Mouse (Mus musculus): ENCODE measurements at regions not wholly inside any gene's neighbourhood (a gene's known extent, or its start where the extent isn't known, plus 50 kb on each side); places are given as distances from the start of the nearest gene placed in this dataset.

DNA sequence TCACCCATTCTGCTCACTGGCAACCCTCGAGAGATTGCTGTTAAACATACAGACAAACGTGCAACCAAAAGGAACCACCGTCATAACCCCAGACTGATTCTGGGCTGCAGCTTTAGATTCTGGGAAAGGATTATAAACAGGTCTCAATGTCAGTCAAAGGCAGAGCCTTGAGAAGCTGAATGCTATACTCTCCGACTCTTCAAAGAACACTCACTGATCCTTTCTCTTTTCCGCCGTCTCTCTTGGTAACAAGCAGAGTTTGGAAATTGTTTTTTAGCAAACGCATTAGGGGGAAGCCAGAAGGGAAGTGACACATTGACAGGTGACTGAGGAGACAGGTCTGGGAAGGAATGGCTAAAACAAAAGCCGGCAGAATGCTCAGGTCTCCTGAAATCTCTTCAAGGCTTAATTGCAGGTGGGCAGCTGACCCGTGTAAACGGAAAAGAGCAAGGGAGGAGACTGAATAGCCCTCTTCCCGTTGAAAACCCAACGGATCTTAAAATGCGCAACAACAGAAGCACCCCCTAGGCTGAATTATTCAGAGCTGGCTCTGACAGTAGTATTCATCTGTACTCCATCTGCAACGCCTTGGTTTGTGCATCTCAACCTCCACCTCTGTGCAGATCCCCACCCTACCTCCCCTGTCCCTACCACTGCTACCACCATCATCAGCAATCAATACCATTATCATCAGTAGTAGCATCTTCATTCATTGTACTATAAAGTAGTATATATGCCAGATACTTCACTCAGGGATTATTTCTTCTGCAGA is 219.6 kb downstream of the Tmem38b start:
- DNase-seq = no peak

DNA sequence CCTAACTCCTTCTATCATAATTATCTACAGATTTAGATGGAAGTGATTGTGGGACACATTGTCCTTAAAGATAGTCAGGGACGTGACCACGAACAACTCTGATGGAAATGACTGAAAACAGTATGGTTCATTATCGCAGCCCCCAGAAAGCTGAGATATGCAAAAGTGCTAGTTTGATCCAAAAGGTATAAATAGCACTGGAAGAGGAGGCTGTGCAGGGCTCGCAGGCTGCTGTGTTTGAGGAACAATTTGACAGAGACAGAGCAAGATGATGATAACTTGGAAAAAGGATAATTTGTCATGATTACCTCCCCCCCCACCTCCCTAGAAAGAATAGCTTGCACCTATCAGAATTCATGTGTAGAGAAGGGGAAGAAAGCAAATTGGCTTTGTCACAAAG is 238.5 kb downstream of the Tmem38b start:
- no peak for DNase-seq

DNA sequence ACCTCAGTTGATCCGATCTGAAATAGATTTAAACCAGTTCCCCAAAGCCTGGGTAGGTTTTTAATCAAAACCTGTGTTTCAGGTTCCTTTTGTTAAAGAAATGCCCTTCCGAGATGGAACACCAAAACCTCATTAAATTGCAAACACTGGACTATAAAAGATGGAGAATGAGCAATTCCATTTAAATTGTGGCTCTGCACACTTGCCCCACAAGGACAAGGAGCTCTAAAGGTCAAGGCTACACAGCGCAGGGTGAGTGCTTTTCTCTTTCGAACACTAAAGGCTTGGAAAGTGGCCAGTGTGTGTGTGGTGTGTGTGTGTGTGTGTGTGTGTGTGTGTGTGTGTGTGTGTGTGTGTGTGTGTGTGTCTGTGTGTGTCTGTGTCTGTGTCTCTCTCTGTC is 246.1 kb downstream of the Tmem38b start:
- peak; percentile 41 for DNase-seq

DNA sequence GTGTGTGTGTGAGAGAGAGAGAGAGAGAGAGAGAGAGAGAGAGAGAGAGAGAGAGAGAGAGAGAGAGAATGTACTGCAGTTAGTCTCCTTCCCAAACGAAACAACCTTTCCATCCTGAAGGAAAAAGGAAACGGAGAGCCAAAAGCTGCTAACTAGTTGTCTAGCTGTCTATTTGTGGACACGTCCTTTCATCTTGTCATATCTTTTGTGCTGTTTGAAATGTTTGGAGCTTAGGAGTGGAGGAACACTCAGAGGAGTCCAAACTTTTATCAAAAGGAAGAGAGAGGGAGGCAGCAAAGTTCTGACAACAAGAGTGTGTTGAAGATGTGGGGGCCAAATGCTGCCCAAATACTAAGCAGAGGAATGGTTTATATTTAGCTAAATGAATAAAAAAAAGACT is 246.6 kb downstream of the Tmem38b start:
- no peak for DNase-seq

DNA sequence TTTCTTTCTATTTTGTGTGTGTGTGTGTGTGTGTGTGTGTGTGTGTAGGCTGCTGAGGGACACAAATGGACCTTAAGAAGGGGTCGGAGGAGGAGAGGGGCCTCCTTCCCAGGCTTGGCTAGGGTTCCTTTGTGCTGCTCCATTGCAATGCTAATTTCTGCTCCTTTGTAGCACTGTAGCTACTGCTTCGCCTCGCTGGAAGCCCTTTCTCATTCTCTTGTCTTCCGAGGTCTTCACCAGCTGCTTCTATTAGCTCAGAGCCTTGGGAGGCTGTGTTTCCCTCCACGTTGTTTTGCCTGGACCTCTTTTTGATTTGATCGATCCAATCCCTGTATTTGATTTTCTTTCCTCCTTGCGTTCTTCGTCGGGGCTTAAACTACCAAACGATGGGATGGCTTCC is 247.1 kb downstream of the Tmem38b start:
- DNase-seq = no peak

DNA sequence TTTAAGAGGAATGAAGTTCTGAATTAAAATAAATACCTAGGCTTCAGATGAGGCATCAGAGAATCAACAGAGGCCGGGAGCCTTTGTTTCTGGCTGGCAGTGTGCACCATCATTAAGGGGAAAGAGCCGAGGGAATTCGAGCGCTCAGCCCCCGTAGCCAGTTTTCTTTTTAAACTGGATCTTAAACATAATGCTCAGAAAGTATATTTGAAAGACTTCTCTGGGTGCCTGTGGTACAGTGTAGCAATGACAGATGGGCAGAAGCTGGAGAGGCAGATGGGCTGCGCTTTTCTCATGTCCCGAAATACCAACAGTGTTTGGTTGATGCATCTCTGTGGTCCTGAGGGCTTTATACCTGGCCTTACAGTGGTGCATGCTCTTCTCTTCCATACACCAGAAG is 247.6 kb downstream of the Tmem38b start:
- DNase-seq = no peak

DNA sequence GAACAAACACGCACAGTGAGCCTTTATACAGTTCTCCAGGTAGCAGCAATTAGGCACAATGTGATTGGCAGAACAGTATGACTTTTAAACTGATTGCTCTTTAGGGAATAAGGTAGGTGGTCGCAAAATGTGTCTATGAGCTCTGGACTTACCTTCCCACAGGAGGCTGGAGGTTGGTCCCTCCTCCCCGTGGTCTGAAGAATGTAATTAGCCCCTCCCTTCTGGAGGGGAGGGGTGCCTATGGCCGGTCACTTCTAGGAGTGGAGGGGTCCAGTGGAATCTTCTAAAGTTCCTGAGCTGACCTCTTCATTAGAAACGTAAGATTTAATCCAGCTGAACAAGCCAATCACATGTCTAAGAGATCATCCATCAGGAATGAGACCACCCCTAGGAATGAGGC is 248.4 kb downstream of the Tmem38b start:
- DNase-seq = no peak

DNA sequence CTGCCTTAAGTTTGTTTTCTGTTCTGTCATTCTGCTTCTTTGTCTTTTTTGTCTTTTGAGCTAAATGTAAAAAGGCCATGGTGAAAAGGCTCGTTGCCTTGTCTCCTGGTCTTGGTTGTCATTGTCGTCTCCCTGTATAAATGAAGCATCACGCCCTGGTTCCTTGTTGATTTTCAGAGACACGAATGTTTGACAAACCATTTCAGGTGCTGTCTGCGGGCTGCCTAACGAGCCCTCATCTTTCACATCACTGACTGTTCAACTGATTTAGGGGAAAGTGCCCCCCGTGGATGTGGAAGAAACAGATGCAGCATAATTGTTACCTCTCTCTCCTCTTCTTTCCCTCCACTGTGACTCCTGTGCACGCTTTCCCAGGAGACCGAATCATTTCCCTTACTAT is 254.7 kb downstream of the Tmem38b start:
- no peak for DNase-seq

DNA sequence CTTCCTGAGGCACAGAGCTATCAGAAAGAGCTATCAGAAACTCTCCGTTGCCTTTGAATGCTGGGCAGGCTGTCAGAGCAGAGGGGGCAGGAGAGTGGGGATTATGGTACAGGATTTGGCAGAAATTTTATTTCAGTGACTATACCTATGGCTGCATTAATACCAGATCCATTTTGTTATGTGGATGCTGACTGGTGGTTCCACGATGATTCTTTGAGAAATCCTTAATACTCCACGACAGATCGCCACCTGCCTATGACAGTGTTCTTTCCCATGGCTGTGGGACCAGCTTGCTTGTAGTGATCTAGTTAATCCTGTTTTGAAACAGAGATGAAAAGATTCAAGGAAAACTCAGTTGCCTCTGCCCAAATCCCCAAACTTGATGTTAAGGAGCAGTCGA is 255.6 kb downstream of the Tmem38b start:
- DNase-seq = no peak

DNA sequence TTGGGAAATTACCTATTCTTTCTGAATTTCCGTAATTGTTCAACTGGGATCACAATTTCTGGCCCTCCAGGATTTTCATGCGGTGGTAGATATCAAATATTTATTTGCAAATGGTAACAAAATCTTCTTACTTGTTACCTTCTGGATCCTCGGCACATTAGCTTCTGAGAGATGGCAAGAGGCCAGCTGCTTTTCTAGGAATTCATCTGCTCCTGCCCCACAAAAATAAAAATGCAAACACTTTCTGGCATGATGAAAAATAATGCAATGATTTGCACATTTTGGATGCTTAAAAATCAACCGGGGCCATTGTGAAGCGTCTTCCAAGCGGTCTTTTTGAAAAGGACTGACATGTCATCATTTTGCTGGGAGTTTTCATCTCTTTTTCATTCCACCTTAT is 258.9 kb downstream of the Tmem38b start:
- DNase-seq = no peak

DNA sequence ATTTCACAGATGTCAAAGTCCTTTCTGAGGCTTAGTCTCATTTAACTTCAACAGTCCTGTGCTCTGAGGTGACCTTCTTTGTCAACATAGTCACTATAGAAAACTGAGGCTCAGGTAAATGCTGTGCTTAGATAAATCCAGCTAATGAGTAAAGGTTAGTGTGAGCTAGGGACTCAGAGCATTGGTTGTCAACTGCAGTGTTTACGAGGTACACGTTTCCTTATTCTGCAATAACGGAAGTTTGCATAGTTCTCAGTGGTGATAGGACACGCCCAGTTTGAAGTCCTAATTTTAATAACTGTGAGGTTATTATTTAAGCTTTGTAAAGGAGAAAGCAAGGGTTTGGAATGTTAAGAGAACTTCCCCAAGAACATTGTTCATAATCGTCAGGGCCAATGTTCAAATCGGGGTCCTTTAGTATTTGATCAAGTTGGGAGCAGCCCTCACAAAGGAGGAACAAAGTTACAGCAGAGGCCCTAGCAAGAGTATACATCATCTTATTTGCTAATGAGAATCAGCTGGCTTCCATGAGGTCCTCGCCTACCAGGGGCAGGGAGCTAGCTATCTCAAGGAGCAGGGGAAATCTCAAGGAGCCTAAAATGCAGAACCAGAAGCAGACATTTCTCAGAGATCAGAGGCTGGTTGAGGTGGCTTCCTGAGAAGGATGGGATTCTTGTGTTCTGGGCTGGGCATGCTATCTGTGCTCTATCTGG is 268.6 kb downstream of the Tmem38b start:
- no peak for DNase-seq

DNA sequence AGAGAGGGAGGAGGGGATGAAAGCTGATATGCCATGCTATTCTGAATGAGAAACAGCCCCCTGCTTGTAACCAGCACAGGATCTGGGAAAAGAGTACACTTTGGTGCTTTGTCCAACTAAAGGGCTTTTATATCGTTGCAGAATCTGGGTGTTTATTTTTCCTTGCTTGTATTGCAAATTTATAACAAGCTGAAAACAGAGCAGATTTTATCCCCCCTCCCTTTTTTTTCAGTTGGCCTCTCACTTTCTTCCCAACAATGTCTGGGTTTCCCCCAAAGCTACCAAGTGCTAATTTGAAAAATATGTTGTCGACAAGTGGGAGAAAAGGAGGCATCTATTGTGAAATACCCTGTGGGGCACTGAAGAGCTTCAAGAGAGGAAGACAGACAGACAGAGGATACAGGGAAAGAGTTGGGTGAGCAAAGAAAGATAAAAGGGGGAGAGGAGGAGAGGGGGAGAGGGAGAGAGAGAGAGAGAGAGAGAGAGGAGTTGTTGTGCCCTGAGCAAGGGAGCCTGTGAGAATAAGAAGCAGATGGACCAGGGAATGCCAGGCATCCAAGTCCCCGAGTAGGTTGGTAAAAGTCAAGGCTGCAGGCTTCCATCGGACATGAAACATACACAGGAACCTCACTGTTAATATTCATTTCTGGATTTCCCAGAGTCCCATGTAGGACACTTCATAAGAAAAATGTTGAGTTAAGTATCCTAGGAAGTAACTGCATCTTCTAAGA is 269.5 kb downstream of the Tmem38b start:
- DNase-seq = no peak

DNA sequence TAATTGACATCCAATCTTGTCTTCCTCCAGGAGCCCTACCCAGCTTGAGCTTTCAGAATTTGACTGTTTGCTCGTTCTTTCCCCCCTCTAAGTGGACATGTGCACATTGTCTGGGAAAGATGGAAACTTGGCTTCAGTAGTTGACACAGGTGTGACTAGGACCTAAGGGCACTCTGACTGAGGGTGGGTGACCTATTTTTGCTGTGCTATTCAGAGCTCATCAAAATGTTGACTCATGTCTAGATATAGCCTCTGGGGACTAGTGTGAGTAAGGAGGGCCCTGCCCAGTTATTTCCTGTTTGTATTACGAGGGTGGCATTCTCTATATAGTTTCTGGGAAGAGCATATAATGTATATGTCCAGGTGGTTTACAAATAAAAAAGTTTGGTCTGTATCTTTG is 271.7 kb downstream of the Tmem38b start:
- no peak for DNase-seq

DNA sequence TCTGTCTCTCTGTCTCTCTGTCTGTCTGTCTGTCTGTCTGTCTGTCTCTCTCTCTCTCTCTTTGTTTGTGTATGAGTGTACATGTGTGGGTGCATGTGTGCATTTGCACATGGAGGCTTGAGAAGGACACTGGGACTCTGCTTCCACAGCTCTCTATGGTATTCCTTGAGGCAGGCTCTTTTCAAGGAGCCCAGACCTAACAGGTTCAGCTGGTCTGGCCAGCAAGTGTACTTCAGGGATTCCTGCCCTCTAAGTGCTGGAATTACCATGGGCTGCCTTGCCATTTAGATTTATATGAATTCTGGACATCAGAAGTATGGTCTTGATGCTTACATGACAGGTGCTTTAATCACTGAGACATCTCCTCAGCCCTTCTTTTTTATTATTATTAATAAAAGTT is 274.4 kb downstream of the Tmem38b start:
- DNase-seq = no peak

DNA sequence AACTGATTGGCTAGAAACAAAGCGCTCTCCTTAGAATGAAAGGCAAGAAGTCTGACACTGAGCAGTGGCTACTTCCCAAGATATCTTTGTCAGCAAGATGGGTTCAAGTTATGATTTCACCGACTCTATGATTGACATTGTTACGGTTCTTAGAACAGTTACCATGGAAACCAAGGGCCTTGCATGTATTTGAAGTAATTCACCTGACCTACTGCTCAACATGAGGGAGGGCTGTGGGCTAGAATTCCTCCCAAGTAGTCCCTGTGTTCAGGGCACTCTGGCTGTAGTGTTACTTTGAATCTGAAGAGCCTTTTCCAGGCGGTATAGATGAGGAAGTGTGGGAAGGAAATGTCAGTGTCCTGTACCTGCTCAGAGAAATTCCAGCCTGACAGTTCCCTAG is 281.1 kb downstream of the Tmem38b start:
- no peak for DNase-seq

DNA sequence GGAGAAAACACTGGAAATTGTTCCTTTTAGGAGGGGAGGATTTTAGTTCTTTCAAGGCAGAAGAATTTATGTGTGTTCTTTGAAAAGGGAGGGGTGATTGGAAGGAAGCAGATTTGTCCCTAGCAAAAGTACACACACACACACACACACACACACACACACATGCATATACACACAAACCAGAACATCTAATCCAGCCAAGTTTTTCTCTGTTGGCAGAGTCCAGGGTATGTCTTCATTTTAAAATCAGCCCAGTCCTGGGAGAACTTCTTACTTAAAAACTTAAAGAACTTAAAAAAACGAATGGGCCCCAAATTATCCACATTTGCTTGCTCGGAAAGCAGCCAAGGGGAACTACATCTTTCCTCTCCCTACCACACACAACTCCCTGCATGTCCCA is 290.5 kb downstream of the Tmem38b start:
- no peak for DNase-seq

DNA sequence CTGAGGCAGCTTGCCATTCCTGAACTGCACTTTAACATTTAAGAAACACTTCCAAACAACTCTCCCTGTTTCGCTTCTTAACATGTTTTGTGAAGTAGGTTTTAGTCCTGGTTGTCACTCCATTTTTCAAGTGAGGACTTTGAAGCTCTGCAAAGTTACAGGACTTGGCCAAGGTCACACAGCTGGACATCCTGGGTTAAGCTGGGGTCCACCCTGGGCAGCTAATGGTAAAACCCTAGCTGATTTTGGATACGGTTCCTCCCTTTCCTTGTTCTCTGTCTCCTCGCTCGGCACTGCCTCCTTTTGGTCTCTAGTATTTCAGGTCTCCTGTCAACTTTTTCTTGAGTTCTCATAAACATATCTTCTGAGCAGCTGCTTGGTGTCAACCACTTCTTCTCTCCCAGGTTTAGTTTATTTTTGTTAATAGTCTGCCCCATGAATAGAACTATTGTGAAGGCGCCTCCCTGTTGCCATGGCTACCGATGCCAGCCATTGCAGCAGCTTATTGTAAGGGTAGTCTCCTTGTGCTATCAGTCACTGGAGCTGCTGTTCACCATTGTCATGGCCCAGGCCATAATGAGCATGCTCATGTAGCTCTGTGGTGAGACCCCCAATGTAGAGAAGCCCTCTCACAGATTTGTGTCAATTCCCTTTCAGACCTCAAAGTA is 292.5 kb downstream of the Tmem38b start:
- DNase-seq = no peak

DNA sequence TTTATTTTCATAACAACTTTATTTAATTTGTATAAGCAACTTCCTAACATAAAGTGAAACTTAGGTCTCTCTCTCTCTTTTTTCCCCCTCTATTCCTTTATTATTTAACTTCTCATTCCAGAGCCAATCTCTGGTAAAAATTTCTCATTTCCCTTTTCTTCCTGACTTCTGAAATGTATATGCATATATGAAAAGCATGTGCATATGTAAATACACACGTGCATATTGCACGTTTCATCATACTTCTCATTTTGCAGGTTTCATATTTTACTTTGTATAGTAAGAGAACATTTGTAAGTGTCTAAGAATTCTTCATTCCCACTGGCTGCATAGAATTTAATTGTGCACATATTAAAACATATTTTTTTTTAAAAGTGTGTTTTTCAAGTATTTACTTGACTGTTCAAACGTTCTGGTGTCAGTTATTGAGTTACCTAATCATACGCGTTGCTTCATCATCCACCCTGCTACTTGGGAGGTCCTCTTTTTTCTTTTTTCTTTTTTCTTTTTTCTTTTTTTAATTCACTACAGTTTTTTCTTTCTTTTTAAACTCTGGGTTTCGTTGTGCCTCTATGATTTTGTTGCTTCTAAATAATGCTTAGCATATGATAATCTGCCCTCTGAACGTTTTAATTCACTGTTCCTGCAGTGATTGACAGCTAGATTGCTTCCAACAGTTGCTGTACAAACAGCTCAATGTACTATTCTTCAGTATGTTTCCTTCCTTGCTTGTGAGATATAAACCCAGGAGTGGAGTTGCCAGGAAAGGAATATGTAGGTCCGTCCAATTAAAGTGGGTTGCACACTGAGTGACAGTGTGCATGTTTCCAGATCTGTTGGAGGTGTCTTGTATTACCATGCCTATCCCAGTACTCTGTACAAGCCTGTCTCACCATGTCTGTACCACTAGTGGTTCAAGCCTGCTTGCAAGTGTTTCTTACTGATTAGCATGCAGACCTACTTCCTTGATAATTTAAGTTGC is 303.2 kb downstream of the Tmem38b start:
- DNase-seq = no peak

DNA sequence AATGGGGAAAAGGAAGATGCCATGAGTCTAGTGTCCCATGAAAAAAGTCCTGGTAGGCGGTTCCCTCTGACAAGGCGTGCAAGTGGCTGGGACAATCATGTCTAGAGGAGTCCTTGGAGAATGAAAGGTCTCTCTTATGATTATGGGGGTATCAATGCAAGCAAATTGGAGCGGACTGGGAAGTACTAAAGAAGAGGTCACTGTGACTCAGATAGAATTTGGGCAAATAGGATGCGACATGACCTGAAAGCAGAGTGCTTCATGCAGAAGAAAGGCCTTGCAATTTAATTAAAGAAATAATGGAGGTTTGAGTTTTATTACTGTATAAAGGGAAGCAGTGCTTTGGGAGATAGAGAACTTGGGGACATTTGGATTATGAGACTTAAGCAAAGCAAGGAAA is 330.3 kb downstream of the Tmem38b start:
- no peak for DNase-seq

DNA sequence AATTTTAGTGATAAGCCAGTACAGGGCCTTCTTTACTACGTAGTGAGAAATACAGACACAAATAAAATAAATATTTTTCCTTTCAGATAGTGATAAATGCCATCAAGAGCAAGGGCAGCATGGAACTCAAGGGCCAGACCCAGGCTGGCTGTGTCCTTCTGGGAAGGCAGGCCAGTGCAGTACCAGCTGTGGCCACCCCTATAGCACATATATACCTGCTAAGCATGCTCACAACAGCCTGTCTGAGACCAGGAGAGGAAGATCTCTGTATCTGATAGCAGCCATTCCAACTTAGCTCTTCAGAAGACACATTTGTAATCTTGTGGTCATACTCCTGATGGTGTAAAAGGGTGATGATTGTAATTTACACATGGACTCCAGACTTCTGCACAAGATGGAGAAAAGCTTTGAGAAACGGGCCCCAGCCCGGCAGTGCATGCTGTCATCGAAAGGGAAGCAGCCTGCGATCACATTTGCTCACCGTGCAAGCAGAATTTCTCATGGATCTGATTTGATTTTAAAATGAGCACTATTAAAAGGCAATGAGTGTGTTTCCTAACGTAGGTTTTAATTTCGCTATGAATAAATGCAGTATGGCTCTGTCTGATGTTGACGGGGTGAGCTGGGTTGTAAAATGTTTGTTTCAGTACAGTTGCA is 335.6 kb downstream of the Tmem38b start:
- DNase-seq = no peak

DNA sequence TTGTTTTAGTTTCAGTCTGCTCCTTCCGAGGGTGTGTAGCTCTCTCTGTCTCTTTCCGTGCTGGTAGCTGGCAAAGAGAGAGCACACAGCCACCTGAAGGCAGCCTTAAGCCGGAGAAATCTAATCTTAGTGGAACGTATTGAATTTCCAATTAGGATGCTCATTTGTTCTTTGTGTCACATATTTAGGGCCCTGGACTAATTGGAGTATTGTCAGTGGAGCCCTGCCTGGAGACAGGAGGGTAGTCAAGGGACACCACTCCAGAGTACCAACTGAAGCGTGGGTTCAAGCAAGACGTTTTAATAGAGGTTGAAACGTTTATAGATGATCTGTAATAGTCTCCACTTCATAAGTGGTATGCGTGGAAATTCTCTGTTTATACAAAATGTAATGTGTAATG is 336.5 kb downstream of the Tmem38b start:
- no peak for DNase-seq

All from adrenal gland, adult 2 months (tissue).